Mouse (Mus musculus): Measurements from ENCODE around the gene Vwa7.

DNA sequence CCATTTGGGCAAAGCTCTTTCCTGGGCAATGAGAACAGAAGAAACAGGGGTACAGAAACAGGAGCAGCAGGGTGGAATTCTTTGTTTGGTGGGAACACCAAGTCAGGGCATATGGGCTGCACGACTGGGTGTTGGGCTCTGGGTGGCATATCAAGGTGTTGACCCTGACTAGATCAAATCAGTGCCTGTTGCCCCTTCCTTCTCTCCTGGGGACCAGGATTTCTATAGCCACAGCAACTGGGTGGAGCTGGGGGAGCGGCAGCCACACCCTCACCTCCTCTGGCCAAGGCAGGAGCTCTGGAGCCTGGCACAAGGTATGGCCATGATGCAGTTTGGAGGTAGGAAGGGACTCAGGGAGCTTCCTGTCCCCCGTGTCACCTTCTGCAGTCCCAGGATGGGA is 1.8 kb downstream of the Vwa7 start:
- TF ChIP-seq CTCF (IDR thresholded peaks at IDR 0.05 in 2 of 3, conservative IDR thresholded peaks at IDR 0.05 in 1 of 3; ENCODE audit: control insufficient read depth in 1 of 3, insufficient read depth in 1 of 3, low read depth in 2 of 3, low read length in 3 of 3, poor library complexity in 1 of 3, severe bottlenecking in 1 of 3) (no peak), POLR2A (IDR thresholded peaks at IDR 0.05; ENCODE audit: control insufficient read depth in 1 of 2, insufficient read depth in 1 of 2, low read depth in 1 of 2, low read length in 2 of 2, poor library complexity in 1 of 2) (no peak), CHD1 (IDR thresholded peaks at IDR 0.05; ENCODE audit: low read depth, low read length) (no peak), MYC (IDR thresholded peaks at IDR 0.05; ENCODE audit: low read depth, low read length) (no peak), NRF1 (IDR thresholded peaks at IDR 0.05; ENCODE audit: insufficient read depth, low read depth, low read length, poor library complexity, severe bottlenecking) (no peak), TAL1 (IDR thresholded peaks at IDR 0.05; ENCODE audit: low read length) (no peak)

Measured in MEL (cell line).